Mouse (Mus musculus) CH12.LX (cell line): Measurements from ENCODE around the gene Ms4a6b. TPM values are rescaled to one million over a fixed set of nuclear protein-coding genes. Genes with fewer than 3 reads are reported as not detected.

Source experiments
- DNase-seq: peaks from one replicate; pipeline ENCODE4 v3.0.0-alpha.2; 2013; ENCODE audit errors: extremely low read depth
- H3K27ac ChIP-seq: 2 replicates; pipeline ENCODE4 v1.5.1; 2012; ENCODE audit warnings: low read depth, mild to moderate bottlenecking, control low read depth, moderate library complexity; ENCODE audit not compliant: insufficient read depth
- H3K27me3 ChIP-seq: replicated peaks from 2 replicates; pipeline ENCODE3; 2012; ENCODE audit warnings: inconsistent platforms
- H3K36me3 ChIP-seq, 2 experiments: replicated peaks in 1 of 2; 2 replicates each; pipeline versions ENCODE3 to v1.6.1; 2012; ENCODE audit warnings: inconsistent platforms in 1 of 2, low read length in 1 of 2, mild to moderate bottlenecking in 1 of 2, mixed read lengths in 1 of 2, moderate library complexity in 1 of 2; ENCODE audit not compliant: control insufficient read depth in 1 of 2, insufficient read depth in 1 of 2
- H3K4me1 ChIP-seq, 2 experiments: 2 replicates each; pipeline ENCODE4 v1.6.1; 2012; ENCODE audit warnings: inconsistent platforms in 1 of 2, moderate library complexity in 1 of 2; ENCODE audit not compliant: insufficient read depth in 2 of 2, control insufficient read depth in 1 of 2
- H3K4me2 ChIP-seq: 2 replicates; pipeline ENCODE4 v1.6.1; 2012; ENCODE audit warnings: low read depth, mild to moderate bottlenecking, control low read depth; ENCODE audit not compliant: poor library complexity, insufficient read depth, severe bottlenecking
- H3K4me3 ChIP-seq, 3 experiments: fragments of 150-350 bp in 1 of 3; sonication (generic) in 1 of 3; replicated peaks in 1 of 3; 2 replicates each; pipeline versions ENCODE3 to v1.5.1; 2011 to 2012; ENCODE audit warnings: low read depth in 2 of 3, low read length in 2 of 3, mild to moderate bottlenecking in 2 of 3, moderate library complexity in 2 of 3, control low read depth in 1 of 3, improper control_type of control experiment in 1 of 3, inconsistent platforms in 1 of 3, mixed read lengths in 1 of 3; ENCODE audit not compliant: poor library complexity in 1 of 3
- H3K79me2 ChIP-seq: replicated peaks from 2 replicates; pipeline ENCODE4 v1.6.1; 2012; ENCODE audit warnings: mild to moderate bottlenecking, moderate library complexity; ENCODE audit not compliant: control insufficient read depth, poor library complexity, insufficient read depth, severe bottlenecking; ENCODE audit errors: extremely low read depth
- H3K9ac ChIP-seq: 2 replicates; pipeline ENCODE4 v1.6.1; 2012; ENCODE audit warnings: low read depth, mild to moderate bottlenecking, control low read depth, moderate library complexity; ENCODE audit not compliant: insufficient read depth
- H3K9me3 ChIP-seq: replicated peaks from 2 replicates; pipeline ENCODE3; 2012; ENCODE audit warnings: low read length, inconsistent platforms, mixed read lengths
- CHD1 ChIP-seq: IDR thresholded peaks from 2 replicates; pipeline ENCODE4 v1.6.1; 2012; ENCODE audit warnings: low read depth, low read length, improper control_type of control experiment, inconsistent platforms
- CHD2 ChIP-seq: IDR thresholded peaks from 2 replicates; pipeline ENCODE4 v1.6.1; 2011; ENCODE audit warnings: low read length, improper control_type of control experiment
- CTCF ChIP-seq, 2 experiments: IDR thresholded peaks in 1 of 2; conservative IDR thresholded peaks in 1 of 2; 2 replicates each; pipeline ENCODE4 v1.5.1; 2011 to 2012; ENCODE audit warnings: low read depth in 2 of 2, low read length in 2 of 2, improper control_type of control experiment in 1 of 2, inconsistent platforms in 1 of 2, mild to moderate bottlenecking in 1 of 2, moderate library complexity in 1 of 2
- E2F4 ChIP-seq: IDR thresholded peaks from 2 replicates; pipeline ENCODE4 v1.6.1; 2011; ENCODE audit warnings: low read depth, low read length, improper control_type of control experiment; ENCODE audit not compliant: insufficient replicate concordance
- ELF1 ChIP-seq: IDR thresholded peaks from 2 replicates; pipeline ENCODE4 v1.6.1; 2014; ENCODE audit warnings: low read depth, mild to moderate bottlenecking, inconsistent platforms, low read length, improper control_type of control experiment
- EP300 ChIP-seq: IDR thresholded peaks from 2 replicates; pipeline ENCODE4 v1.6.1; 2011; ENCODE audit warnings: low read length, improper control_type of control experiment
- GABPA ChIP-seq: IDR thresholded peaks from 2 replicates; pipeline ENCODE4 v1.6.1; 2012; ENCODE audit warnings: low read depth, low read length, improper control_type of control experiment, inconsistent platforms; ENCODE audit not compliant: insufficient replicate concordance
- IRF4 ChIP-seq: IDR thresholded peaks from 2 replicates; pipeline ENCODE4 v1.6.1; 2014; ENCODE audit warnings: low read depth, mild to moderate bottlenecking, inconsistent platforms, low read length, improper control_type of control experiment
- JUN ChIP-seq: IDR thresholded peaks from 2 replicates; pipeline ENCODE4 v1.6.1; 2011; ENCODE audit warnings: low read depth, mild to moderate bottlenecking, low read length, improper control_type of control experiment, moderate library complexity; ENCODE audit not compliant: insufficient read depth
- JUND ChIP-seq: conservative IDR thresholded peaks from 2 replicates; pipeline ENCODE4 v1.6.1; 2011; ENCODE audit warnings: low read depth, low read length, improper control_type of control experiment
- KAT2A ChIP-seq: IDR thresholded peaks from 2 replicates; pipeline ENCODE4 v1.6.1; 2012; ENCODE audit warnings: low read length, improper control_type of control experiment, inconsistent platforms; ENCODE audit not compliant: insufficient replicate concordance
- MAX ChIP-seq: IDR thresholded peaks from 2 replicates; pipeline ENCODE4 v1.6.1; 2011; ENCODE audit warnings: low read length, improper control_type of control experiment
- MAZ ChIP-seq: IDR thresholded peaks from 2 replicates; pipeline ENCODE4 v1.6.1; 2012; ENCODE audit warnings: low read depth, mild to moderate bottlenecking, inconsistent platforms, low read length, improper control_type of control experiment, moderate library complexity
- MXI1 ChIP-seq: IDR thresholded peaks from 2 replicates; pipeline ENCODE4 v1.6.1; 2011; ENCODE audit warnings: mild to moderate bottlenecking, low read depth, low read length, improper control_type of control experiment
- MYC ChIP-seq: IDR thresholded peaks from 2 replicates; pipeline ENCODE4 v1.6.1; 2011; ENCODE audit warnings: low read depth, mild to moderate bottlenecking, improper control_type of control experiment, low read length
- NELFE ChIP-seq: IDR thresholded peaks from 2 replicates; pipeline ENCODE4 v1.6.1; 2011; ENCODE audit warnings: low read depth, low read length, improper control_type of control experiment
- NRF1 ChIP-seq: IDR thresholded peaks from 2 replicates; pipeline ENCODE4 v1.6.1; 2014; ENCODE audit warnings: low read depth, mild to moderate bottlenecking, inconsistent platforms, low read length, improper control_type of control experiment, moderate library complexity
- POLR2A ChIP-seq: IDR thresholded peaks from 2 replicates; pipeline ENCODE4 v1.6.1; 2011; ENCODE audit warnings: low read depth, mild to moderate bottlenecking, improper control_type of control experiment, low read length
- SIN3A ChIP-seq: IDR thresholded peaks from 2 replicates; pipeline ENCODE4 v1.6.1; 2012; ENCODE audit warnings: low read length, improper control_type of control experiment, inconsistent platforms
- TCF12 ChIP-seq: IDR thresholded peaks from 2 replicates; pipeline ENCODE4 v1.6.1; 2014; ENCODE audit warnings: low read depth, mild to moderate bottlenecking, inconsistent platforms, low read length, improper control_type of control experiment
- UBTF ChIP-seq: IDR thresholded peaks from 2 replicates; pipeline ENCODE4 v1.6.1; 2012; ENCODE audit warnings: low read depth, mild to moderate bottlenecking, inconsistent platforms, low read length, improper control_type of control experiment, moderate library complexity
- USF2 ChIP-seq: conservative IDR thresholded peaks from 2 replicates; pipeline ENCODE4 v1.6.1; 2011; ENCODE audit warnings: low read depth, low read length, improper control_type of control experiment
- ZC3H11A ChIP-seq: IDR thresholded peaks from 2 replicates; pipeline ENCODE4 v1.6.1; 2012; ENCODE audit warnings: low read depth, mild to moderate bottlenecking, inconsistent platforms, low read length, improper control_type of control experiment
- ZKSCAN1 ChIP-seq: IDR thresholded peaks from 2 replicates; pipeline ENCODE4 v1.6.1; 2012; ENCODE audit warnings: low read depth, inconsistent platforms, low read length, improper control_type of control experiment, borderline replicate concordance
- ZMIZ1 ChIP-seq: IDR thresholded peaks from 2 replicates; pipeline ENCODE4 v1.6.1; 2012; ENCODE audit warnings: low read depth, mild to moderate bottlenecking, inconsistent platforms, low read length, improper control_type of control experiment
- ZNF384 ChIP-seq: IDR thresholded peaks from 2 replicates; pipeline ENCODE4 v1.6.1; 2012; ENCODE audit warnings: low read depth, low read length, improper control_type of control experiment, inconsistent platforms
- dilution Hi-C: fragments of 300-500 bp; cut with MboI; formaldehyde crosslinking; loops from 2 replicates; pipeline ENCODE4 v1.14.3; 2020; ENCODE audit warnings: low sequenced_read_pairs; ENCODE audit not compliant: extremely low pct_unique_long_range_greater_than_20kb, extremely low pct_ligation_motif_present
- in situ Hi-C: fragments of 300-500 bp; cut with MboI; formaldehyde crosslinking; loops from 3 replicates; pipeline ENCODE4 v1.14.3; 2019; ENCODE audit warnings: low sequenced_read_pairs, low pct_ligation_motif_present, low pct_unique_long_range_greater_than_20kb, mixed read lengths
- polyA plus RNA-seq: library from polyadenylated mRNA; unstranded; fragments of >175 nt; gene quantifications from 2 replicates; pipeline ENCODE4 v1.2.1, GENCODE M21; 2012; ENCODE audit warnings: low read depth; ENCODE audit not compliant: insufficient read length
- total RNA-seq, 2 experiments: library from RNA; depleted of rRNA; stranded (reverse); fragments of 300-350 nt in 1 of 2; fragments of >200 nt in 1 of 2; gene quantifications; 2 replicates each; pipeline ENCODE4 v1.2.3; 2012 to 2014

Ms4a6b gene
- total and polyA plus RNA-seq, 3 experiments, result 0.55 to 1.9 (median 1.6) TPM

DNA sequence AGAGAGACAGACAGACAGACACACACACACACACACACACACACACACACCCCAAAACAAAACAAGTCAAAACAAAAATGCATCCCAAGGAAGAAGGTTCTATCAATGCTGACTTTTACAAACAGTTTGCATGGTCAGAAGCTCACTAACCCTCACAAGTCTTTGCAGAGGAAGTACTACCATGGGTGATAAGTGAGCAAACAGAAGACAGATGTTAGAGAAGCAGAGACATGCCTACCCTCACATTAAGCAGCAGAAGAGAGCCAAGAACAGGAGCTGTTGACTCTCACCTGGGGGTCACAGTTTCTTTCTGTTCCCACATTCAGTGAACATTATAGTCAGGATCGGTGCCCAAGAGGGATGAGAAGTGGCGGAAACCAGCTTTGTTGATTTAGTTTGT is 36.6 kb upstream of the Ms4a6b start:
- Histone ChIP-seq H3K79me2 (no peaks in the 10 kb centered on the region), H3K4me3 (no peak overlapping the region), H3K36me3 (peaks cover 0 to 9% of the 10 kb centered on the region in 2 experiments), H3K4me1 (peaks cover 0 to 23% of the 10 kb centered on the region in 2 experiments; a peak in 3 of 4 replicates), H3K27me3 (no peaks in the 10 kb centered on the region), H3K27ac (no peak overlapping the region)
- DNase-seq, result no peak
- no peak for TF ChIP-seq E2F4
- no peak for TF ChIP-seq UBTF
- TF ChIP-seq USF2, result no peak
- TF ChIP-seq POLR2A, result no peak
- TF ChIP-seq MAX, result no peak
- no peak for TF ChIP-seq NELFE
- no peak for TF ChIP-seq ZKSCAN1
- TF ChIP-seq IRF4, result no peak
- no peak for TF ChIP-seq EP300
- no peak for TF ChIP-seq JUND
- no peak for TF ChIP-seq KAT2A
- no peak for TF ChIP-seq ZNF384
- TF ChIP-seq CTCF (conservative IDR thresholded peaks at IDR 0.05 in 1 of 2, IDR thresholded peaks at IDR 0.05 in 1 of 2; ENCODE audit: low read depth in 2 of 2, low read length in 2 of 2), result no peak
- no peak for TF ChIP-seq MXI1
- TF ChIP-seq, all 38 proteins: peak for 0
- Histone ChIP-seq H3K4me2 (no peak overlapping the region), H3K9ac (no peak overlapping the region), H3K9me3 (no peaks in the 10 kb centered on the region)
- dilution Hi-C loops (no loop called here), in situ Hi-C loops (no loop called here)

- Histone ChIP-seq H3K4me1 (peaks cover 3 to 38% of the 10 kb centered on the region in 2 experiments; a peak in 3 of 4 replicates), H3K4me2 (no peak overlapping the region), H3K27me3 (no peaks in the 10 kb centered on the region), H3K9me3 (no peaks in the 10 kb centered on the region), H3K4me3 (no peak overlapping the region), H3K9ac (no peak overlapping the region), H3K27ac (no peak overlapping the region), H3K36me3 (peaks cover 0 to 5% of the 10 kb centered on the region in 2 experiments), H3K79me2 (no peaks in the 10 kb centered on the region)
- dilution Hi-C loops (no loop called here), in situ Hi-C loops (no loop called here)
- TF ChIP-seq CHD1 (no peak), ZNF384 (no peak), NRF1 (no peak), JUN (no peak), ZMIZ1 (no peak), MAX (no peak), ELF1 (no peak), CHD2 (no peak), TCF12 (no peak), EP300 (no peak), POLR2A (no peak), GABPA (no peak), KAT2A (no peak), MYC (no peak), CTCF (conservative IDR thresholded peaks at IDR 0.05 in 1 of 2, IDR thresholded peaks at IDR 0.05 in 1 of 2; ENCODE audit: low read depth in 2 of 2, low read length in 2 of 2) (no peak), MXI1 (no peak), MAZ (no peak), SIN3A (no peak), ZC3H11A (no peak)
- no peak for DNase-seq
Observed at GRCm38 (mm10) chr19:11482684-11483083, 33.6 kb upstream of the Ms4a6b start.
